Mouse (Mus musculus) testis, adult 2 months (tissue): ENCODE results near the gene Ncapg2. TPM values are rescaled to one million over a fixed set of nuclear protein-coding genes. Genes with fewer than 3 reads are reported as not detected.

Experiments
- H3K27ac ChIP-seq: fragments of 200-500 bp; 2 replicates; pipeline ENCODE4 v1.5.1; 2012; ENCODE audit warnings: low read depth, low read length; ENCODE audit not compliant: control insufficient read depth, insufficient read depth
- H3K27me3 ChIP-seq: fragments of 200-500 bp; 2 replicates; pipeline ENCODE4 v1.6.1; 2012; ENCODE audit warnings: mild to moderate bottlenecking, low read length, moderate library complexity; ENCODE audit not compliant: control insufficient read depth, insufficient read depth
- H3K36me3 ChIP-seq: fragments of 200-500 bp; 2 replicates; pipeline ENCODE4 v1.6.1; 2012; ENCODE audit warnings: mild to moderate bottlenecking, low read length; ENCODE audit not compliant: control insufficient read depth, insufficient read depth
- H3K4me1 ChIP-seq: fragments of 200-500 bp; 2 replicates; pipeline ENCODE4 v1.6.1; 2012; ENCODE audit warnings: low read length; ENCODE audit not compliant: control insufficient read depth, insufficient read depth
- H3K4me3 ChIP-seq: fragments of 200-500 bp; 2 replicates; pipeline ENCODE4 v1.5.1; 2012; ENCODE audit warnings: low read depth, mild to moderate bottlenecking, low read length, moderate library complexity, mixed read lengths; ENCODE audit not compliant: control insufficient read depth
- CTCF ChIP-seq: fragments of 200-500 bp; IDR thresholded peaks from 2 replicates; pipeline ENCODE4 v1.5.1; 2012; ENCODE audit warnings: low read depth, mild to moderate bottlenecking, inconsistent platforms, low read length, moderate library complexity; ENCODE audit not compliant: control insufficient read depth, insufficient read depth, insufficient replicate concordance
- POLR2A ChIP-seq: fragments of 200-500 bp; IDR thresholded peaks from 2 replicates; pipeline ENCODE4 v1.6.1; 2012; ENCODE audit warnings: low read depth, mild to moderate bottlenecking, inconsistent platforms, low read length, moderate library complexity; ENCODE audit not compliant: control insufficient read depth
- polyA plus RNA-seq: library from polyadenylated mRNA; depleted of rRNA; stranded (reverse); fragments of >200 nt; gene quantifications from 2 replicates; pipeline ENCODE4 v1.2.3, GENCODE M21; 2012

Ncapg2 gene
- polyA plus RNA-seq, 1 experiment = 7.6 TPM

GRCm38 (mm10) chr12:116407883-116408282 is 2.7 kb downstream of the Ncapg2 start:
- no peak for TF ChIP-seq POLR2A
- TF ChIP-seq CTCF = no peak
- Histone ChIP-seq H3K27ac (no peak overlapping the region), H3K4me3 (no peak overlapping the region), H3K36me3 (peaks cover 2% of the 10 kb centered on the region; the same call in 1 of the 2 replicates), H3K27me3 (no peaks in the 10 kb centered on the region), H3K4me1 (peaks cover 2% of the 10 kb centered on the region; the same call in 1 of the 2 replicates)

DNA sequence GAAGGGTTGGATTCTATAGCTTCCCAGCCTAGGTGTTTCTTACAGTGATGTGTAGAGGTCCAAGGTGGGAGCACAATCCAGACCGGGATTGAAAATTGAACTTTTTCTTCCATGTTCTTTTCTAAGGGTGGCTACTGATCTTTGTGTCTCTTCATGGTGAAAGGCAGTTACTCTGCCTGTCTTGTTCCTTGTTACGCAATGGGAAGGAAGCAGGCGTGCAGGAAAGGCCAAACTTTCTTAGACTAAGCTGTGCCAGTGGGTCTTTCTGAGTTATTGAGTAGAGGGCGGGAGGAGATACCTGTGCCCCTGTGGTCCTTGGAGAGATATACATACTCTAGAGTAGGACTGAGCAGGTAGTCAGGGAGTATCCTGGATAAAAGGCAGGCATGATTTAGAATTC is 9.7 kb downstream of the Ncapg2 start:
- Histone ChIP-seq H3K36me3 (peaks cover 2% of the 10 kb centered on the region; the same call in 1 of the 2 replicates), H3K4me3 (no peak overlapping the region), H3K4me1 (no peaks in the 10 kb centered on the region), H3K27ac (no peak overlapping the region), H3K27me3 (no peaks in the 10 kb centered on the region)
- TF ChIP-seq POLR2A (no peak), CTCF (no peak)

DNA sequence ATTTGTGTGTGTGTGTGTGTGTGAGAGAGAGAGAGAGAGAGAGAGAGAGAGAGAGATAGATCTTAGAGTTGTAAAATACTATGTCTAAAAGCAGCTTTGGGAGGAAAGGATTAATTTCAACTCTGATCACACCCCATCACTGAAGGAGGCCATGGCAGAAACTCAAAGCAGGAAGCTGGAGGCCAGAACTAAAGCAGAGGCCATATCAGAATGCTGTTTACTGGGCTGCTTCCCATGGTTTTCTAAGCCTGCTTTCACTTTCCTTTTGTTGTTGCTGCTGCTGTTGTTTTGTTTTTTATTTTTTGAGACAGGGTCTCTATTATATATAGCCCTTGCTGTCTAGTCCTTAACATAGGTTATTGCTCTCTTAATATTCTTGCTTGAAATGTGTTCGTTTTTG is 11.3 kb downstream of the Ncapg2 start:
- H3K36me3 ChIP-seq = peaks cover 2% of the 10 kb centered on the region; the same call in 1 of the 2 replicates
- no peak overlapping the region for H3K27ac ChIP-seq
- H3K4me1 ChIP-seq = no peaks in the 10 kb centered on the region
- H3K27me3 ChIP-seq = no peaks in the 10 kb centered on the region
- no peak for TF ChIP-seq CTCF
- H3K4me3 ChIP-seq = no peak overlapping the region

DNA sequence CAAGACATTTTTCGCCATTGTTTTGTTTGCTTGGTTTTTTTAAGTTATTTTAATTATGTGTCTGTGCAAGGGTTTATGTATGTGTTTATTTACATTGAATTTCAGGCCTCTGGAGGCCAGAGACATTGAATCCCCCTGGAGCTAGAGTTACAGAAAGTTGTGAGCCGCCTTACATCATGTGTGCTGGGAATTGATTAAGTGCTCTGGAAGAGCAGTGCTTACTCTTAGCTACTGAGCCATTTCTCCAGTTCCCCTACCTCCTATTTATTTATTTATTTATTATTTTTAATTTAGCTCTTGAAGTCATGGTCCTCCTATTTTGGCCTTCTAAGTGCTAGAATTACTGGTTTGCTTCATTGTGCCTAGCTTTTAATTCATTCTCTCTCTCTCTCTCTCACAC is 16.5 kb downstream of the Ncapg2 start:
- Histone ChIP-seq H3K4me3 (no peak overlapping the region), H3K27ac (no peak overlapping the region), H3K36me3 (peaks cover 3% of the 10 kb centered on the region; the same call in 1 of the 2 replicates), H3K27me3 (no peaks in the 10 kb centered on the region), H3K4me1 (no peaks in the 10 kb centered on the region)
- TF ChIP-seq POLR2A (no peak), CTCF (no peak)

DNA sequence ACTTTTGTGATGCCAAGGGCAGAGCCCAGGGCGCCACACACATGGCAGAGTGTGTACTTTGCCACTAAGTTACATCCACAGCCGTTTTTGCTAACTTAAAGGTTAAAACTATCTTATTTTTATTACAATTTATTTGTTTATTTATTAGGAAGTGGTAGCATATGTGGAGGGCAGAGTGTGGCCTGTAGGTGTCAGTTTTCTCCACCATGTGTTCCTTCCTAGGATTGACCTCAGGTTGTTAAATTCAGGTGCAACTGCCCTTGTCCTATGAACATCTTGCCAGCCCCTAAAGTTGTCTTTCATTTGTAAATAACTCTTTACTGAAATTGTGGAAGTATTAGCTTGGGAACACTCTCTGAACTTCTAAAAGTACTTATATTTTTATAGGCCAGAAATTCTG is 20.2 kb downstream of the Ncapg2 start:
- no peak overlapping the region for H3K27ac ChIP-seq
- TF ChIP-seq CTCF = no peak
- TF ChIP-seq POLR2A = no peak
- H3K36me3 ChIP-seq = peaks cover 3% of the 10 kb centered on the region
- no peak overlapping the region for H3K4me3 ChIP-seq
- H3K27me3 ChIP-seq = no peaks in the 10 kb centered on the region
- no peaks in the 10 kb centered on the region for H3K4me1 ChIP-seq

- no peak overlapping the region for H3K27ac ChIP-seq
- no peaks in the 10 kb centered on the region for H3K4me1 ChIP-seq
- TF ChIP-seq CTCF = no peak
- TF ChIP-seq POLR2A = no peak
- no peaks in the 10 kb centered on the region for H3K27me3 ChIP-seq
- no peak overlapping the region for H3K4me3 ChIP-seq
- peaks cover 2% of the 10 kb centered on the region for H3K36me3 ChIP-seq
These were observed 28.5 kb downstream of the Ncapg2 start for GRCm38 (mm10) chr12:116433742-116434141.

DNA sequence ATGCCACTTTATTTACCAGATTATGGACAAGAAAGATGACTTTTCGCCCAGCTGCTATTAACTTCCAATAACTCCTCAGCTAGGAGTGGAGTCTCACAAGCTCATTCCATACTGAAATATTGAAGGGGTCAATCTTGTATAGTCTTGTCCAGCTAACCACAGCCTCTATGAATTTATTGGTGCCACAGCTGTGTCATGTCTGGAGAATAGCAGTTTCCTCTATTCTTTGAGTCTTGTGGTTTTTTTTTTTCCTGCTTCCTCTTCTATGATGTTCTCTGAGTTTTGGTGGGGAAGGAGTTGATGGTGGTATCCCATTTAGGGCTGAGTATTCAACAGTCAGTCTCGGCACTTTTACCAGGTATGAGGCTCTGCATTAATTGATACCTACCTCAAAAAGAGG is 30.0 kb downstream of the Ncapg2 start:
- Histone ChIP-seq H3K36me3 (peaks cover 5% of the 10 kb centered on the region), H3K27ac (no peak overlapping the region)
- TF ChIP-seq POLR2A (no peak), CTCF (no peak)

GRCm38 (mm10) chr12:116436125-116436524 is 30.9 kb downstream of the Ncapg2 start:
- peaks cover 3% of the 10 kb centered on the region for H3K36me3 ChIP-seq
- H3K27me3 ChIP-seq = no peaks in the 10 kb centered on the region
- no peak overlapping the region for H3K4me3 ChIP-seq
- TF ChIP-seq CTCF (no peak), POLR2A (no peak)
- H3K27ac ChIP-seq = no peak overlapping the region
- no peaks in the 10 kb centered on the region for H3K4me1 ChIP-seq

More for the DNA sequence above, 30.0 kb downstream of the Ncapg2 start:
- Histone ChIP-seq H3K4me1 (no peaks in the 10 kb centered on the region), H3K4me3 (no peak overlapping the region), H3K27me3 (no peaks in the 10 kb centered on the region)
